Mouse (Mus musculus) intestine, embryonic 15.5 days (tissue): ENCODE measurements around the gene Gga1. TPM values are rescaled to one million over a fixed set of nuclear protein-coding genes. Genes with fewer than 3 reads are reported as not detected.
A peak's percentile ranks its signal among the peaks of the same experiment; 100 is the strongest.

Source experiments
- ATAC-seq: fragments of 200-750 bp; cut with Nextera tagmentation; 2 replicates; pipeline ENCODE4 v1.8.0; 2017; ENCODE audit warnings: moderate TSS enrichment, moderate library complexity
- H3K27ac ChIP-seq: fragments of 300-500 bp; sonication (generic); 2 replicates; pipeline ENCODE4 v1.5.1; 2015; ENCODE audit warnings: mild to moderate bottlenecking, inconsistent platforms
- H3K27me3 ChIP-seq: fragments of 300-500 bp; sonication (generic); replicated peaks from 2 replicates; pipeline ENCODE4 v1.6.1; 2015; ENCODE audit warnings: inconsistent platforms
- H3K36me3 ChIP-seq: fragments of 300-500 bp; sonication (generic); 2 replicates; pipeline ENCODE4 v1.6.1; 2015; ENCODE audit warnings: inconsistent platforms
- H3K4me1 ChIP-seq: fragments of 300-500 bp; sonication (generic); replicated peaks from 2 replicates; pipeline ENCODE4 v1.6.1; 2015; ENCODE audit warnings: inconsistent platforms
- H3K4me2 ChIP-seq: fragments of 300-500 bp; sonication (generic); replicated peaks from 2 replicates; pipeline ENCODE4 v1.6.1; 2015; ENCODE audit warnings: mild to moderate bottlenecking, inconsistent platforms
- H3K4me3 ChIP-seq: fragments of 300-500 bp; sonication (generic); replicated peaks from 2 replicates; pipeline ENCODE4 v1.5.1; 2015; ENCODE audit warnings: inconsistent platforms
- H3K9ac ChIP-seq: fragments of 300-500 bp; sonication (generic); 2 replicates; pipeline ENCODE4 v1.6.1; 2015; ENCODE audit warnings: inconsistent platforms
- H3K9me3 ChIP-seq: fragments of 300-500 bp; sonication (generic); 2 replicates; pipeline ENCODE4 v1.6.1; 2016; ENCODE audit warnings: inconsistent platforms
- WGBS: fragments of 180-500 bp; shearing (Covaris S2); methylation state at CpG from one replicate; pipeline ENCODE4 v1.1.7; 2015; 5-methylcytosine and 5-hydroxymethylcytosine counted together
- polyA plus RNA-seq: library from polyadenylated mRNA; unstranded; fragments of >200 nt; fragmentation: Nextera tagmentation; extraction: Ambion mirVana; gene quantifications from 2 replicates; pipeline ENCODE4 v1.2.1, GENCODE M21; 2015

Gga1 gene
- polyA plus RNA-seq, 1 experiment from 2014 or later = 47.6 TPM

GRCm38 (mm10) chr15:78922700-78923099 is 45.7 kb downstream of the Gga1 start:
- Histone ChIP-seq H3K36me3 (0 out of 2 replicates have a peak, but pooled peaks cover 9% of the 10 kb centered on the region), H3K27me3 (no peaks in the 10 kb centered on the region), H3K9me3 (no peaks in the 10 kb centered on the region), H3K4me1 (peaks cover 28% of the 10 kb centered on the region), H3K27ac (no peak overlapping the region), H3K9ac (no peak overlapping the region), H3K4me2 (no peak overlapping the region), H3K4me3 (no peak overlapping the region)
- ATAC-seq = no peak
- WGBS = 85% methylated on average over 7 of the region's 7 CpGs

- Histone ChIP-seq H3K9me3 (no peaks in the 10 kb centered on the region), H3K27ac (no peak overlapping the region), H3K36me3 (0 out of 2 replicates have a peak, but pooled peaks cover 5% of the 10 kb centered on the region), H3K27me3 (no peaks in the 10 kb centered on the region), H3K4me3 (no peak overlapping the region), H3K4me2 (no peak overlapping the region), H3K9ac (no peak overlapping the region), H3K4me1 (peaks cover 33% of the 10 kb centered on the region)
- WGBS = 60% methylated on average over 6 of the region's 6 CpGs
- no peak for ATAC-seq
Measured at GRCm38 (mm10) chr15:78923585-78923984, 46.6 kb downstream of the Gga1 start.

GRCm38 (mm10) chr15:78925129-78925528 is 48.1 kb downstream of the Gga1 start:
- no peaks in the 10 kb centered on the region for H3K9me3 ChIP-seq
- H3K4me3 ChIP-seq = no peak overlapping the region
- peak overlapping the region; percentile 95 for H3K27ac ChIP-seq
- peak overlapping the region; percentile 12; the same call in 1 of the 2 replicates for H3K9ac ChIP-seq
- 0 out of 2 replicates have a peak, but pooled peaks cover 3% of the 10 kb centered on the region for H3K36me3 ChIP-seq
- H3K4me1 ChIP-seq = peaks cover 34% of the 10 kb centered on the region
- H3K4me2 ChIP-seq = no peak overlapping the region
- no peak for ATAC-seq
- no peaks in the 10 kb centered on the region for H3K27me3 ChIP-seq
- 35% methylated on average over 8 of the region's 8 CpGs for WGBS

GRCm38 (mm10) chr15:78926021-78926919 is 49.3 kb downstream of the Gga1 start, which contains the start of gene Lgals1:
Lgals1 (plus strand) TSS chr15:78926725.
- Histone ChIP-seq H3K9ac (peak within 1 kb of the TSS; percentile 49), H3K4me1 (peaks cover 37% of the 10 kb centered on the region), H3K4me2 (peak within 1 kb of the TSS; percentile 78), H3K27ac (peak within 1 kb of the TSS; percentile 95), H3K4me3 (peak within 1 kb of the TSS; percentile 45), H3K27me3 (no peaks in the 10 kb centered on the region), H3K9me3 (no peaks in the 10 kb centered on the region), H3K36me3 (0 out of 2 replicates have a peak, but pooled peaks cover 3% of the 10 kb centered on the region)
- peak; percentile 81 for ATAC-seq
- WGBS = 5% methylated on average over 20 of the region's 20 CpGs

GRCm38 (mm10) chr15:78927021-78927787 is 50.2 kb downstream of the Gga1 start:
- Histone ChIP-seq H3K9me3 (no peaks in the 10 kb centered on the region), H3K4me3 (peak overlapping the region; percentile 45), H3K27me3 (no peaks in the 10 kb centered on the region), H3K9ac (peak overlapping the region; percentile 49), H3K27ac (peak overlapping the region; percentile 95), H3K4me2 (peak overlapping the region; percentile 78), H3K4me1 (peaks cover 41% of the 10 kb centered on the region), H3K36me3 (0 out of 2 replicates have a peak, but pooled peaks cover 3% of the 10 kb centered on the region)
- ATAC-seq = no peak
- WGBS = 24% methylated on average over 15 of the region's 15 CpGs

- Histone ChIP-seq H3K9me3 (no peaks in the 10 kb centered on the region), H3K4me1 (peaks cover 41% of the 10 kb centered on the region), H3K9ac (peak overlapping the region; percentile 49), H3K27ac (peak overlapping the region; percentile 95), H3K4me3 (peak overlapping the region; percentile 45), H3K27me3 (no peaks in the 10 kb centered on the region), H3K4me2 (peak overlapping the region; percentile 78), H3K36me3 (0 out of 2 replicates have a peak, but pooled peaks cover 3% of the 10 kb centered on the region)
- WGBS = under 1% methylated on average over 30 of the region's 35 CpGs
- peak; percentile 63 for ATAC-seq
Measured at GRCm38 (mm10) chr15:78927788-78928457, 50.9 kb downstream of the Gga1 start.

- no peak for ATAC-seq
- WGBS = 45% methylated on average over 8 of the region's 8 CpGs
- Histone ChIP-seq H3K27ac (peak overlapping the region; percentile 95; the same call in 1 of the 2 replicates), H3K4me1 (peaks cover 41% of the 10 kb centered on the region), H3K4me2 (peak overlapping the region; percentile 78), H3K4me3 (peak overlapping the region; percentile 45), H3K9ac (peak overlapping the region; percentile 14; the same call in 1 of the 2 replicates), H3K27me3 (no peaks in the 10 kb centered on the region), H3K36me3 (0 out of 2 replicates have a peak, but pooled peaks cover 3% of the 10 kb centered on the region), H3K9me3 (no peaks in the 10 kb centered on the region)
Measured at GRCm38 (mm10) chr15:78928539-78928938, 51.5 kb downstream of the Gga1 start.

GRCm38 (mm10) chr15:78930192-78930706 is 53.3 kb downstream of the Gga1 start:
- Histone ChIP-seq H3K9ac (no peak overlapping the region), H3K9me3 (no peaks in the 10 kb centered on the region), H3K27me3 (no peaks in the 10 kb centered on the region), H3K4me3 (no peak overlapping the region), H3K4me1 (peaks cover 37% of the 10 kb centered on the region), H3K4me2 (no peak overlapping the region), H3K36me3 (0 out of 2 replicates have a peak, but pooled peaks cover 3% of the 10 kb centered on the region), H3K27ac (no peak overlapping the region)
- no peak for ATAC-seq
- WGBS = 89% methylated on average over 6 of the region's 6 CpGs

GRCm38 (mm10) chr15:78930801-78931426 is 53.9 kb downstream of the Gga1 start:
- 86% methylated on average over 7 of the region's 7 CpGs for WGBS
- H3K9me3 ChIP-seq = no peaks in the 10 kb centered on the region
- no peak overlapping the region for H3K9ac ChIP-seq
- H3K27me3 ChIP-seq = no peaks in the 10 kb centered on the region
- no peak for ATAC-seq
- no peak overlapping the region for H3K4me2 ChIP-seq
- no peak overlapping the region for H3K4me3 ChIP-seq
- 0 out of 2 replicates have a peak, but pooled peaks cover 3% of the 10 kb centered on the region for H3K36me3 ChIP-seq
- H3K27ac ChIP-seq = no peak overlapping the region; the same call in 1 of the 2 replicates
- peaks cover 36% of the 10 kb centered on the region for H3K4me1 ChIP-seq

GRCm38 (mm10) chr15:78931577-78931976 is 54.6 kb downstream of the Gga1 start:
- H3K4me1 ChIP-seq = peaks cover 31% of the 10 kb centered on the region
- no peak overlapping the region for H3K4me2 ChIP-seq
- no peak overlapping the region for H3K4me3 ChIP-seq
- WGBS = 23% methylated on average over 3 of the region's 3 CpGs
- no peak overlapping the region for H3K27ac ChIP-seq
- H3K9me3 ChIP-seq = no peaks in the 10 kb centered on the region
- 0 out of 2 replicates have a peak, but pooled peaks cover 3% of the 10 kb centered on the region for H3K36me3 ChIP-seq
- H3K27me3 ChIP-seq = no peaks in the 10 kb centered on the region
- H3K9ac ChIP-seq = no peak overlapping the region
- no peak for ATAC-seq

GRCm38 (mm10) chr15:78934784-78935320 is 57.9 kb downstream of the Gga1 start, which contains the start of gene Nol12:
Nol12 (plus strand) TSS chr15:78934933.
- Histone ChIP-seq H3K4me1 (peaks cover 14% of the 10 kb centered on the region), H3K27ac (peak within 1 kb of the TSS; percentile 84), H3K9ac (peak within 1 kb of the TSS; percentile 75), H3K9me3 (no peaks in the 10 kb centered on the region), H3K27me3 (no peaks in the 10 kb centered on the region), H3K4me3 (peak within 1 kb of the TSS; percentile 74), H3K36me3 (peaks cover 13% of the 10 kb centered on the region), H3K4me2 (peak within 1 kb of the TSS; percentile 61)
- WGBS = 0% methylated on average over 42 of the region's 42 CpGs
- peak; percentile 88 for ATAC-seq
